Mouse (Mus musculus): Measurements from ENCODE around the gene Dhps. TPM values are rescaled to one million over a fixed set of nuclear protein-coding genes. Genes with fewer than 3 reads are reported as not detected.

Dhps gene
- polyA plus RNA-seq, 1 experiment from 2014 or later, result 40.2 TPM

GRCm38 (mm10) chr8:85035728-85036310, 35.7 kb upstream of the Dhps start:
- Histone ChIP-seq H3K27ac (replicated peaks) (peak overlapping the region; percentile 90), H3K4me1 (replicated peaks; ENCODE audit: control insufficient read depth, insufficient read depth) (no peaks in the 10 kb centered on the region), H3K36me3 (ENCODE audit: control insufficient read depth, insufficient read depth, low read length) (peaks cover 23% of the 10 kb centered on the region), H3K9me3 (ENCODE audit: control insufficient read depth, low read length) (no peaks in the 10 kb centered on the region), H3K4me2 (replicated peaks; ENCODE audit: low read depth) (peak overlapping the region; percentile 79), H3K4me3 (ENCODE audit: low read depth, low read length) (peak overlapping the region; percentile 79), H3K9ac (ENCODE audit: low read length) (peak overlapping the region; percentile 61), H3K27me3 (ENCODE audit: control insufficient read depth, insufficient read depth, low read length) (no peaks in the 10 kb centered on the region)
- TF ChIP-seq EP300 (optimal IDR thresholded peaks at IDR 0.05) (no peak), CTCF (IDR thresholded peaks at IDR 0.05; ENCODE audit: low read depth) (no peak)
- ATAC-seq (ENCODE audit: low FRiP score, low TSS enrichment) (peak; percentile 18; the same call in 1 of the 2 replicates), DNase-seq (ENCODE audit: low spot score) (peak; percentile 61)
- 0% methylated on average over 15 of the region's 15 CpGs for WGBS

GRCm38 (mm10) chr8:85036381-85036717, 35.2 kb upstream of the Dhps start:
- no peaks in the 10 kb centered on the region for H3K4me1 ChIP-seq (replicated peaks; ENCODE audit: control insufficient read depth, insufficient read depth)
- under 1% methylated on average over 9 of the region's 9 CpGs for WGBS
- peaks cover 19% of the 10 kb centered on the region for H3K36me3 ChIP-seq (ENCODE audit: control insufficient read depth, insufficient read depth, low read length)
- TF ChIP-seq EP300 (optimal IDR thresholded peaks at IDR 0.05) (no peak), CTCF (IDR thresholded peaks at IDR 0.05; ENCODE audit: low read depth) (no peak)
- H3K27ac ChIP-seq (replicated peaks), result peak overlapping the region; percentile 90
- peak overlapping the region; percentile 79 for H3K4me3 ChIP-seq (ENCODE audit: low read depth, low read length)
- H3K27me3 ChIP-seq (ENCODE audit: control insufficient read depth, insufficient read depth, low read length), result no peaks in the 10 kb centered on the region
- ATAC-seq (ENCODE audit: low FRiP score, low TSS enrichment) (peak; percentile 19; the same call in 1 of the 2 replicates), DNase-seq (ENCODE audit: low spot score) (no peak)
- peak overlapping the region; percentile 61 for H3K9ac ChIP-seq (ENCODE audit: low read length)
- H3K4me2 ChIP-seq (replicated peaks; ENCODE audit: low read depth), result peak overlapping the region; percentile 79
- H3K9me3 ChIP-seq (ENCODE audit: control insufficient read depth, low read length), result no peaks in the 10 kb centered on the region

- H3K27me3 ChIP-seq (ENCODE audit: control insufficient read depth, insufficient read depth, low read length), result no peaks in the 10 kb centered on the region
Measured at GRCm38 (mm10) chr8:85036718-85037365, 34.7 kb upstream of the Dhps start, which contains the start of gene Tnpo2. Tnpo2 (plus strand) TSS chr8:85036915.

GRCm38 (mm10) chr8:85037366-85037680, 34.2 kb upstream of the Dhps start:
- H3K9me3 ChIP-seq (ENCODE audit: control insufficient read depth, low read length), result no peaks in the 10 kb centered on the region
- peak overlapping the region; percentile 95 for H3K4me2 ChIP-seq (replicated peaks; ENCODE audit: low read depth)
- peak overlapping the region; percentile 86 for H3K9ac ChIP-seq (ENCODE audit: low read length)
- peak overlapping the region; percentile 99 for H3K27ac ChIP-seq (replicated peaks)
- no peak for TF ChIP-seq EP300 (optimal IDR thresholded peaks at IDR 0.05)
- no peak for TF ChIP-seq CTCF (IDR thresholded peaks at IDR 0.05; ENCODE audit: low read depth)
- H3K4me1 ChIP-seq (replicated peaks; ENCODE audit: control insufficient read depth, insufficient read depth), result no peaks in the 10 kb centered on the region
- 2% methylated on average over 14 of the region's 14 CpGs for WGBS
- H3K27me3 ChIP-seq (ENCODE audit: control insufficient read depth, insufficient read depth, low read length), result no peaks in the 10 kb centered on the region
- DNase-seq (ENCODE audit: low spot score), result no peak
- peaks cover 14% of the 10 kb centered on the region for H3K36me3 ChIP-seq (ENCODE audit: control insufficient read depth, insufficient read depth, low read length)
- peak; percentile 35 for ATAC-seq (ENCODE audit: low FRiP score, low TSS enrichment)
- H3K4me3 ChIP-seq (ENCODE audit: low read depth, low read length), result peak overlapping the region; percentile 79

More at GRCm38 (mm10) chr8:85036718-85037365, 34.7 kb upstream of the Dhps start, which contains the start of gene Tnpo2:
- Histone ChIP-seq H3K9me3 (ENCODE audit: control insufficient read depth, low read length) (no peaks in the 10 kb centered on the region), H3K36me3 (ENCODE audit: control insufficient read depth, insufficient read depth, low read length) (peaks cover 18% of the 10 kb centered on the region), H3K4me1 (replicated peaks; ENCODE audit: control insufficient read depth, insufficient read depth) (no peaks in the 10 kb centered on the region), H3K4me3 (ENCODE audit: low read depth, low read length) (peak within 1 kb of the TSS; percentile 79), H3K27ac (replicated peaks) (peak within 1 kb of the TSS; percentile 99), H3K4me2 (replicated peaks; ENCODE audit: low read depth) (peak within 1 kb of the TSS; percentile 95), H3K9ac (ENCODE audit: low read length) (peak within 1 kb of the TSS; percentile 86)
- TF ChIP-seq EP300 (optimal IDR thresholded peaks at IDR 0.05) (no peak), CTCF (IDR thresholded peaks at IDR 0.05; ENCODE audit: low read depth) (no peak)
- DNase-seq (ENCODE audit: low spot score) (peak; percentile 92), ATAC-seq (ENCODE audit: low FRiP score, low TSS enrichment) (peak; percentile 86)
- WGBS, result under 1% methylated on average over 55 of the region's 59 CpGs

GRCm38 (mm10) chr8:85037681-85038531, 33.7 kb upstream of the Dhps start:
- H3K36me3 ChIP-seq (ENCODE audit: control insufficient read depth, insufficient read depth, low read length), result peaks cover 10% of the 10 kb centered on the region
- TF ChIP-seq EP300 (optimal IDR thresholded peaks at IDR 0.05) (no peak), CTCF (IDR thresholded peaks at IDR 0.05; ENCODE audit: low read depth) (peak; percentile 19; the same call in 1 of the 2 replicates)
- WGBS, result 2% methylated on average over 50 of the region's 57 CpGs
- peak overlapping the region; percentile 79 for H3K4me3 ChIP-seq (ENCODE audit: low read depth, low read length)
- no peaks in the 10 kb centered on the region for H3K4me1 ChIP-seq (replicated peaks; ENCODE audit: control insufficient read depth, insufficient read depth)
- H3K27me3 ChIP-seq (ENCODE audit: control insufficient read depth, insufficient read depth, low read length), result no peaks in the 10 kb centered on the region
- H3K27ac ChIP-seq (replicated peaks), result peak overlapping the region; percentile 99
- H3K4me2 ChIP-seq (replicated peaks; ENCODE audit: low read depth), result peak overlapping the region; percentile 95
- ATAC-seq (ENCODE audit: low FRiP score, low TSS enrichment), result peak; percentile 18; the same call in 1 of the 2 replicates
- DNase-seq (ENCODE audit: low spot score), result peak; percentile 79
- H3K9me3 ChIP-seq (ENCODE audit: control insufficient read depth, low read length), result no peaks in the 10 kb centered on the region
- H3K9ac ChIP-seq (ENCODE audit: low read length), result peak overlapping the region; percentile 86

Data from stomach, postnatal 0 days (tissue).